Mouse (Mus musculus): ENCODE results near the gene Lmntd1. TPM values are rescaled to one million over a fixed set of nuclear protein-coding genes. Genes with fewer than 3 reads are reported as not detected.

Lmntd1 gene
- polyA plus RNA-seq, 1 experiment from 2014 or later = 0.75 TPM

DNA sequence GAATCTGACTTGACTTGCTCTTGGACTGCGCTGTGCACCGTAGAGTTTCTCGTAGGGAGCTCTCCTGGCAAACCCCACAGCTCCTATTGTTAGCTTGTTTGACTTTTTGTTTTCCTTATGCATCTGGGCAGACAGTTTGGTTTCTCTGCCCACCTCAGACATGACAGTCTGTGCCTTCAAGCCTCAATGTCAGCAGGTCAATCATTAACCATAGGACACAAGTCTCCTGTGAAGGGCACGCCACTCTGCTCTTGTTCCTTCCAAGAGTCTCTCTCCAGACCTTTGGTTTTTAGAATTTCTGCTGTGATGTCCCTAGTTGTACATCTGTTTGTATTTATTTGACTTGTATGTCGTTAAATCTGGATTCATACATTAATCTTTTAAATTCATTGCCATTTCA, 63.1 kb downstream of the Lmntd1 start:
- no peak for ATAC-seq
- H3K4me3 ChIP-seq (ENCODE audit: low read length) = no peak overlapping the region
- no peaks in the 10 kb centered on the region for H3K4me1 ChIP-seq (ENCODE audit: control insufficient read depth, insufficient read depth, low read length)
- H3K4me2 ChIP-seq (ENCODE audit: low read depth, low read length) = no peak overlapping the region
- H3K27me3 ChIP-seq (replicated peaks; ENCODE audit: control insufficient read depth, insufficient read depth, low read length) = no peaks in the 10 kb centered on the region
- no peaks in the 10 kb centered on the region for H3K36me3 ChIP-seq (ENCODE audit: control insufficient read depth, insufficient read depth, low read length)
- WGBS = 77% methylated on average over 5 of the region's 5 CpGs
- H3K27ac ChIP-seq (ENCODE audit: low read length) = no peak overlapping the region
- no peak overlapping the region for H3K9ac ChIP-seq (ENCODE audit: low read depth, low read length)
- H3K9me3 ChIP-seq (ENCODE audit: control insufficient read depth, low read length) = no peaks in the 10 kb centered on the region

- Histone ChIP-seq H3K27me3 (replicated peaks; ENCODE audit: control insufficient read depth, insufficient read depth, low read length) (no peaks in the 10 kb centered on the region), H3K4me2 (ENCODE audit: low read depth, low read length) (peak overlapping the region; percentile 12; the same call in 1 of the 2 replicates), H3K9ac (ENCODE audit: low read depth, low read length) (no peak overlapping the region), H3K27ac (ENCODE audit: low read length) (no peak overlapping the region), H3K4me1 (ENCODE audit: control insufficient read depth, insufficient read depth, low read length) (no peaks in the 10 kb centered on the region), H3K4me3 (ENCODE audit: low read length) (no peak overlapping the region), H3K36me3 (ENCODE audit: control insufficient read depth, insufficient read depth, low read length) (no peaks in the 10 kb centered on the region), H3K9me3 (ENCODE audit: control insufficient read depth, low read length) (peaks cover 5% of the 10 kb centered on the region; the same call in 1 of the 2 replicates)
- WGBS = 39% methylated on average over 13 of the region's 13 CpGs
- peak; percentile 86 for ATAC-seq
These were observed 68.0 kb downstream of the Lmntd1 start for GRCm38 (mm10) chr6:145545927-145546641.

GRCm38 (mm10) chr6:145544838-145545237, 69.3 kb downstream of the Lmntd1 start:
- Histone ChIP-seq H3K4me1 (ENCODE audit: control insufficient read depth, insufficient read depth, low read length) (no peaks in the 10 kb centered on the region), H3K4me3 (ENCODE audit: low read length) (no peak overlapping the region), H3K9me3 (ENCODE audit: control insufficient read depth, low read length) (peaks cover 5% of the 10 kb centered on the region; the same call in 1 of the 2 replicates), H3K36me3 (ENCODE audit: control insufficient read depth, insufficient read depth, low read length) (no peaks in the 10 kb centered on the region), H3K27me3 (replicated peaks; ENCODE audit: control insufficient read depth, insufficient read depth, low read length) (no peaks in the 10 kb centered on the region), H3K27ac (ENCODE audit: low read length) (no peak overlapping the region), H3K9ac (ENCODE audit: low read depth, low read length) (no peak overlapping the region), H3K4me2 (ENCODE audit: low read depth, low read length) (no peak overlapping the region)
- 91% methylated on average over 2 of the region's 2 CpGs for WGBS
- peak; percentile 36; the same call in 1 of the 2 replicates for ATAC-seq

GRCm38 (mm10) chr6:145544304-145544703, 69.8 kb downstream of the Lmntd1 start:
- H3K27ac ChIP-seq (ENCODE audit: low read length) = no peak overlapping the region
- H3K27me3 ChIP-seq (replicated peaks; ENCODE audit: control insufficient read depth, insufficient read depth, low read length) = no peaks in the 10 kb centered on the region
- no peak overlapping the region for H3K4me3 ChIP-seq (ENCODE audit: low read length)
- ATAC-seq = no peak
- no peak overlapping the region for H3K4me2 ChIP-seq (ENCODE audit: low read depth, low read length)
- peaks cover 5% of the 10 kb centered on the region; the same call in 1 of the 2 replicates for H3K9me3 ChIP-seq (ENCODE audit: control insufficient read depth, low read length)
- no peaks in the 10 kb centered on the region for H3K4me1 ChIP-seq (ENCODE audit: control insufficient read depth, insufficient read depth, low read length)
- no peak overlapping the region for H3K9ac ChIP-seq (ENCODE audit: low read depth, low read length)
- H3K36me3 ChIP-seq (ENCODE audit: control insufficient read depth, insufficient read depth, low read length) = no peaks in the 10 kb centered on the region
- WGBS = 61% methylated on average over 12 of the region's 12 CpGs

GRCm38 (mm10) chr6:145539568-145539859, 74.6 kb downstream of the Lmntd1 start:
- no peak for ATAC-seq
- no peak overlapping the region for H3K4me3 ChIP-seq (ENCODE audit: low read length)
- H3K4me2 ChIP-seq (ENCODE audit: low read depth, low read length) = no peak overlapping the region
- peak overlapping the region; percentile 46; the same call in 1 of the 2 replicates for H3K27ac ChIP-seq (ENCODE audit: low read length)
- no peaks in the 10 kb centered on the region for H3K4me1 ChIP-seq (ENCODE audit: control insufficient read depth, insufficient read depth, low read length)
- H3K9me3 ChIP-seq (ENCODE audit: control insufficient read depth, low read length) = peaks cover 5% of the 10 kb centered on the region; the same call in 1 of the 2 replicates
- H3K36me3 ChIP-seq (ENCODE audit: control insufficient read depth, insufficient read depth, low read length) = no peaks in the 10 kb centered on the region
- no peak overlapping the region for H3K9ac ChIP-seq (ENCODE audit: low read depth, low read length)
- 41% methylated on average over 6 of the region's 6 CpGs for whole genome bisulfite sequencing
- no peaks in the 10 kb centered on the region for H3K27me3 ChIP-seq (replicated peaks; ENCODE audit: control insufficient read depth, insufficient read depth, low read length)

- ATAC-seq = no peak
- H3K27ac ChIP-seq (ENCODE audit: low read length) = peak overlapping the region; percentile 46; the same call in 1 of the 2 replicates
- 48% methylated on average over 11 of the region's 11 CpGs for WGBS
These were observed 75.1 kb downstream of the Lmntd1 start for GRCm38 (mm10) chr6:145538787-145539567.

DNA sequence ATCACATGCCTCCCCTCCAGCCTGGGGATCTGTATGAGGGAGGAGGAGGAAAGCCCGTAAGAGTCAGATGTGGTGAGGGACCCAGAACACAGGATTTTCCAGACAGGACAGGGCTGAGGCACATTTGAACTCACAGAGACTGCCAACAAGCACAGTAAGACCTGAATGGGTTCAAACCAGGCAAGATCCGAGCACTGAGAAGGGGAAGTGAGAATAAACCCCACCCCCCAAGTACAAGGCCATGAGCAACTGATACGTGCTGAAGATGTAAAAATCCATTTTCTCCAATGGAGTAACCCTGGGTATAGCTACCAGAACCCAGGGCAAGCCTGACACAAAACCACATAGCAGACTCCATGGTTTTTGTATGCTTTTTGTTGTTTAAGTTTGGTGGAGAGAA, 83.7 kb downstream of the Lmntd1 start:
- H3K9ac ChIP-seq (ENCODE audit: low read depth, low read length) = no peak overlapping the region

More at GRCm38 (mm10) chr6:145538787-145539567, 75.1 kb downstream of the Lmntd1 start:
- H3K4me2 ChIP-seq (ENCODE audit: low read depth, low read length) = no peak overlapping the region
- no peaks in the 10 kb centered on the region for H3K27me3 ChIP-seq (replicated peaks; ENCODE audit: control insufficient read depth, insufficient read depth, low read length)
- H3K4me1 ChIP-seq (ENCODE audit: control insufficient read depth, insufficient read depth, low read length) = no peaks in the 10 kb centered on the region
- H3K9me3 ChIP-seq (ENCODE audit: control insufficient read depth, low read length) = peaks cover 5% of the 10 kb centered on the region; the same call in 1 of the 2 replicates
- no peaks in the 10 kb centered on the region for H3K36me3 ChIP-seq (ENCODE audit: control insufficient read depth, insufficient read depth, low read length)
- H3K4me3 ChIP-seq (ENCODE audit: low read length) = no peak overlapping the region
- no peak overlapping the region for H3K9ac ChIP-seq (ENCODE audit: low read depth, low read length)

DNA sequence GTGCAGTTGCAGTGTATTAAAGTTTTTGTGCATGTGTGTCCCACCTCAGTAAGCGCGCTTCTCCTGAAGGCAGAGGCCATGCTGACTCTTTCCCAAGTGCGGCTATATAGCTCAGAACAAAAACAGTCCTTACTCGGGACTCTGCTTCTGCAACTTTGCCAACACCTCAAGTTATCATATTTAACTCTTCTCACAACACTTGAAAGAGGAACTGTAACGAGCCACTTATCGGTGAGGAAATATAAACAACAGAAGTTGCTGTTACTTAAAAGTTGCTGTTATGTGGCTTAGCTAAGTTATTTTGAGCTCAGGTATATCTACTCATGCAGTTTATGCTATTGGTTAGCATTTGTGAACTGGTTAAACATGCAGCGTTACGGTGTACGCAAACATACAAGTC, 90.8 kb downstream of the Lmntd1 start:
- ATAC-seq = no peak
- Histone ChIP-seq H3K9me3 (ENCODE audit: control insufficient read depth, low read length) (no peaks in the 10 kb centered on the region), H3K4me1 (ENCODE audit: control insufficient read depth, insufficient read depth, low read length) (no peaks in the 10 kb centered on the region), H3K9ac (ENCODE audit: low read depth, low read length) (no peak overlapping the region), H3K4me3 (ENCODE audit: low read length) (no peak overlapping the region), H3K4me2 (ENCODE audit: low read depth, low read length) (no peak overlapping the region), H3K27ac (ENCODE audit: low read length) (no peak overlapping the region), H3K27me3 (replicated peaks; ENCODE audit: control insufficient read depth, insufficient read depth, low read length) (no peaks in the 10 kb centered on the region), H3K36me3 (ENCODE audit: control insufficient read depth, insufficient read depth, low read length) (no peaks in the 10 kb centered on the region)
- WGBS = 85% methylated on average over 9 of the region's 9 CpGs

More for the DNA sequence above, 83.7 kb downstream of the Lmntd1 start:
- no peaks in the 10 kb centered on the region for H3K4me1 ChIP-seq (ENCODE audit: control insufficient read depth, insufficient read depth, low read length)
- H3K27ac ChIP-seq (ENCODE audit: low read length) = no peak overlapping the region
- no peak overlapping the region for H3K4me2 ChIP-seq (ENCODE audit: low read depth, low read length)
- 61% methylated on average over 3 of the region's 3 CpGs for WGBS
- no peak for ATAC-seq
- H3K9me3 ChIP-seq (ENCODE audit: control insufficient read depth, low read length) = no peaks in the 10 kb centered on the region
- H3K4me3 ChIP-seq (ENCODE audit: low read length) = no peak overlapping the region
- H3K36me3 ChIP-seq (ENCODE audit: control insufficient read depth, insufficient read depth, low read length) = no peaks in the 10 kb centered on the region
- no peaks in the 10 kb centered on the region for H3K27me3 ChIP-seq (replicated peaks; ENCODE audit: control insufficient read depth, insufficient read depth, low read length)

- H3K27me3 ChIP-seq (replicated peaks; ENCODE audit: control insufficient read depth, insufficient read depth, low read length) = no peaks in the 10 kb centered on the region
- no peak overlapping the region for H3K9ac ChIP-seq (ENCODE audit: low read depth, low read length)
- H3K4me3 ChIP-seq (ENCODE audit: low read length) = no peak overlapping the region
- H3K4me2 ChIP-seq (ENCODE audit: low read depth, low read length) = no peak overlapping the region
- no peaks in the 10 kb centered on the region for H3K9me3 ChIP-seq (ENCODE audit: control insufficient read depth, low read length)
- ATAC-seq = no peak
- H3K27ac ChIP-seq (ENCODE audit: low read length) = no peak overlapping the region
- H3K4me1 ChIP-seq (ENCODE audit: control insufficient read depth, insufficient read depth, low read length) = no peaks in the 10 kb centered on the region
- no peaks in the 10 kb centered on the region for H3K36me3 ChIP-seq (ENCODE audit: control insufficient read depth, insufficient read depth, low read length)
- WGBS = 88% methylated on average over 12 of the region's 12 CpGs
These were observed 91.5 kb downstream of the Lmntd1 start for GRCm38 (mm10) chr6:145522617-145523016.

All from intestine, embryonic 16.5 days (tissue).